Mouse (Mus musculus) B cell, adult 67 days (primary cell): ENCODE data around the gene Olfr1163. TPM values are rescaled to one million over a fixed set of nuclear protein-coding genes. Genes with fewer than 3 reads are reported as not detected.

Experiments
- total RNA-seq, 2 experiments: library from RNA; stranded (reverse); gene quantifications; 4 replicates each; pipeline ENCODE4 v1.2.4; 2023

The Olfr1163 gene
- total RNA-seq: not detected

DNA sequence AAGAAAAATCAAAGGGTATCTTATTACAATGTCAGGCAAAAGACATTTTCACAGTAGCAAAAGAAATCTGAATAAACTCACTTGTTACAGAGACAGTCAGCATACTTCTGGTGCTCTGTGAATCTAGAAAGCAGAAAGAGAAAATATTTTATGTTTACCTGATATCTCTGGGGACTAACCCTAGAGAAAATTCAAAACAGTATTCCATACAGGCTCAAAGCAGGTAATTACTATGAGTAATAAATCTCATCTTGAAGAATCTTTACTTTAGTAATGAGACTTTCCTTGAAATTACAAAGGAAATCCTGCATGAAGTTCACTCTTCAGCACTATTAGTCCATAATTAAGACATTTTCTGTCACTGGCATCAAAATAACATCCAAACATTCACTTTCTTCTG lies at the start of gene Olfr1163:
Gene Olfr1163 (minus strand): TSS at position 101 of the 400 bp plus-strand sequence.

DNA sequence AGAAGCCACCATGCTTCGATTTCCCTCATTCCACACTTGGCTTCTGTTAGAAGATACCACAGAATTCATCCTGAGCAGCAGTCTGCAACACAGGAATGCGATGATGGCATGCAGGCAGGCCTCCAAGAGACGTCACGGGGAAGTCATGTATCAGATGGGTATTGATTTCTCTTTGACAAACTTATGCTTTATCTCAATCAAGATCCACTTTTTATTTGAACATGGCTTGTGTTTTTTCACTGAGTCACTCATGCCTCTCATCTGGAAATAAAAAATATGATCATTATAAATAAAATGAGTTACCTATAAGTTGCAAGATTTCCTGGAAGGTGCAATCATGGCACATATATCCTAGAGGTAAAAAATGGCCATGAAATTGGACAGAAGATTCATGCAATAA lies 22.2 kb upstream of the Olfr1163 start, which contains the start of gene Olfr1164:
Gene Olfr1164 (minus strand): TSS at position 101 of the 400 bp plus-strand sequence.

DNA sequence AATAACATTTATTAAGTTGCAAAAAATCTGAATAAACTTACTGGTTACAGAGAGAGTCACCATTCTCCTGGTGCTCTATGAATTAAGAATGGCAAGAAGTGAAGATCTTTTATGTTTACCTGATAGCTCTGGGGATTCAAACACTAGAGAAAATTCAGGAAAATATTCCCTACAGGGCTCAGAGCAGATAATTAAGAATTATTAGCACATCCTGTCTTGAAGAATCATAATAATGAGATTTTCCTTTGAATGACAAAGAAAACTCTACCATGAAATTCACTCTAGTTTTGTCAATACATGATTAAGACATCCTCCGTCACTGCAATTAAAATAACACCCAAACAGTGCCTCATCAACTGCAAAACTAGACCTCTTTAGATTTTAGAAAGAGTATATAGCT lies 20.6 kb downstream of the Olfr1163 start, which contains the start of gene Olfr1162:
Gene Olfr1162 (minus strand): TSS at position 101 of the 400 bp plus-strand sequence.

DNA sequence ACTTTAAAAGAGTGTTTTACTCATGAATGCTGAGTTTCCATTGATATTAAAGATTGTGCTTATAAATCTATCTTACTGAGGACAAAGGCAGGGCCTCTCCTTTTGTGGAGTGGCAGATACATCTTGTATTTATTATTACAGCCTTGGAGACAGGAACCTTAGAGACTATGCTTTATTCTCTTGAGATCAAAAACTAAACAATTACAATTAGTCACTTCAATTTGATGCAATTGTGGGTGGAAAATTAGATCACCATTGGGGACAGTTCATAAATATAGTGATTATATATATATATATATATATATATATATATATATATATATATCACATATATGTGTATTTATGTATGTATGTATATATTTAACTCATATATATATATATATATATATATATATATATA lies 34.0 kb downstream of the Olfr1163 start, which contains the start of gene Olfr73:
Gene Olfr73 (minus strand): TSS at position 101 of the 400 bp plus-strand sequence.

DNA sequence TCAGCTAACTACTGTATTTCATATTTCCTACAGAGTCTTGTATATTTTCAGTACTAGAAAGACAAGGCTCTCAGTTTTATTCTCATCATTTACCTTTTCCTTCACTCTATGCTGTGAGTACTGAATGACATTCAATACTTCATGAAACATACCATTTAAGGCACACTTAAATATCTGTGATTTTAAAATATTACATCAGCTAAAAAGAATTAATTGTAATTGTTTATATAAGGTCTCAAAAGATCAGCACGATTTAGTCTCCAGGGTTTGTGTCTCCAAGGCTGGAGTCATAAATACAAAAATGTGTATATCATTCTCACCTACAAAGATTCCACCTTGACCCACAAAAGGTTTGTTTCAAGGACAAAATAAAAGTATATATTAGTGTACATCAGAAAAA lies 49.2 kb downstream of the Olfr1163 start, which contains the start of gene Olfr1161:
Gene Olfr1161 (plus strand): TSS at position 301 of the 400 bp plus-strand sequence.

Other genes with a start within 250 kb of the Olfr1163 start
- gene Olfr1148, start 241.3 kb downstream of the Olfr1163 start, total RNA-seq: not detected
- gene Olfr1150-ps1, start 227.8 kb downstream of the Olfr1163 start, total RNA-seq: not detected
- not detected for gene Olfr1151, start 216.0 kb downstream of the Olfr1163 start, total RNA-seq
- not detected for gene Olfr1152, start 205.3 kb downstream of the Olfr1163 start, total RNA-seq
- gene Olfr1153, start 176.9 kb downstream of the Olfr1163 start, total RNA-seq: not detected
- gene Olfr1154, start 166.7 kb downstream of the Olfr1163 start, total RNA-seq: not detected
- not detected for gene Olfr1155, start 126.7 kb downstream of the Olfr1163 start, total RNA-seq
- not detected for gene Olfr1156, start 118.7 kb downstream of the Olfr1163 start, total RNA-seq
- gene Olfr1157, start 103.5 kb downstream of the Olfr1163 start, total RNA-seq: not detected
- gene Olfr74, start 97.2 kb downstream of the Olfr1163 start, total RNA-seq: not detected
- not detected for gene Olfr1158, start 81.7 kb downstream of the Olfr1163 start, total RNA-seq
- not detected for gene Olfr1160, start 63.6 kb downstream of the Olfr1163 start, total RNA-seq
- not detected for gene Olfr1161, start 49.1 kb downstream of the Olfr1163 start, total RNA-seq
- gene Olfr73, start 34.1 kb downstream of the Olfr1163 start, total RNA-seq: not detected
- not detected for gene Olfr1162, start 20.7 kb downstream of the Olfr1163 start, total RNA-seq
- gene Olfr1164, start 22.1 kb upstream of the Olfr1163 start, total RNA-seq: not detected
- gene Olfr1166, start 56.4 kb upstream of the Olfr1163 start, total RNA-seq: not detected
- not detected for gene Olfr1167, start 83.4 kb upstream of the Olfr1163 start, total RNA-seq
- not detected for gene Olfr1168, start 110.0 kb upstream of the Olfr1163 start, total RNA-seq
- gene Olfr1170, start 156.5 kb upstream of the Olfr1163 start, total RNA-seq: not detected
- under 1 TPM; 0.12 to 0.20 TPM for gene Olfr1173, start 208.0 kb upstream of the Olfr1163 start, total RNA-seq
- gene Olfr1174-ps, start 243.3 kb upstream of the Olfr1163 start, total RNA-seq: not detected